Mouse (Mus musculus): ENCODE data around the gene Fpr-rs6.

Gene Fpr-rs6

DNA sequence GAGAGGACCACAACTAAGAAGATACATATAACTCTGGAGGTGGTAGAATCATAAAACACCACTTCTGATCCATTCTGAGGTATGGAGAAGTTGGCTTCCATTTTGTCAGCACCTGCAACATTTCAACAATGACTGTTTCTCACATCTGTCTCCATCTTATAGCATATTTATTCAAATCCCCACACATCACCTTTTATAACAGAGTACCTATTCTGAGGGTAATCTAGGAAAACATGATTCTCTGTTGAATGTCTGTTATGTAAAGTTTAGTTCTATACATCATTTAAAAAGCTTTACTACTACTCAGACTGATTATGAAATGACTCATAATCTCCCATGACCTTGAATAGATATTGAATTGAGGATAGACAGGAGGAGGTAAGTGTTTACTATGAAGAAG, at the start of gene Fpr-rs6:
Gene Fpr-rs6, minus strand, starts transcription at position 101 of the 400 bp plus-strand sequence.
- no peak for DNase-seq
